Mouse (Mus musculus): ENCODE measurements around the gene Ftl1-ps1. TPM values are rescaled to one million over a fixed set of nuclear protein-coding genes. Genes with fewer than 3 reads are reported as not detected.

Ftl1-ps1 gene
- total and polyA plus RNA-seq, 3 experiments, result 947 to 2,868 (median 1,319) TPM

DNA sequence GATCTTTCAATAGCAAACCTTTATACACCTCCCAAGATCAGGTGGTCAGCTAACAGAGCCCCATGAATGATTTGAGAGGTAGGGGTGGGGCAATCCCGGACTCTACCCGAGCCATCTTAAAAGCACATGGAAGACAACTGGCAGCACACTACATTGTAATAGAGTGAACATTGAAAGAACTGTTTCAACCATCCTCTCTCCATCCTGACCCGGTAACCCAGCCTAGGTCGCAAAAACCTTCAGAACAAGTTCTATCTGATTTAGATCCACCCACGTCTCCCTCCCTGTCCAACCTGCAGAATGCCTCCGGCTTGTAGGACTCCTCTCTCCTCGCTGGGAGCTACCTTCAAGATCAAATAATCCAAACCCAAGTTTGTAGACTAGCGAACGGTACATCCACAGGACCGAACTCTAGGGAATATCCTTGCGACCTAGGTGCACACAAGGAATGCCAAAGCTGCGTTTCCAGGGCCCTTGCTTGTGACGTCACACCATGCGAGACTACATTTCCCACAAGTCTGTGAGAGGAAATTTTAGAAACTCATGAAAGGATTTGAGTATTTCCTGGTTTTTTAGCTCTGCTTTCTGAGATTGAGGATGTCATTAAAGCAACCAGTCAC, 9.0 kb upstream of the Ftl1-ps1 start, which contains the start of gene Zfp72:
Gene Zfp72 (minus strand): TSS at position 466 of the 620 bp plus-strand sequence.
- Histone ChIP-seq H3K9me3 (replicated peaks; ENCODE audit: low read length) (no peaks in the 10 kb centered on the region), H3K4me3 (replicated peaks in 1 of 3; ENCODE audit: low read depth in 2 of 3, low read length in 2 of 3, poor library complexity in 1 of 3) (peak within 1 kb of the TSS; percentile 55 to 87 (median 73)), H3K79me2 (replicated peaks; ENCODE audit: control insufficient read depth, extremely low read depth, insufficient read depth, poor library complexity, severe bottlenecking) (no peaks in the 10 kb centered on the region), H3K4me2 (ENCODE audit: insufficient read depth, low read depth, poor library complexity, severe bottlenecking) (no peak within 1 kb of the TSS), H3K4me1 (ENCODE audit: control insufficient read depth in 1 of 2, insufficient read depth in 2 of 2) (peaks cover 0 to 4% of the 10 kb centered on the region in 2 experiments; a peak in 2 of 4 replicates), H3K27me3 (replicated peaks) (no peaks in the 10 kb centered on the region), H3K36me3 (replicated peaks in 1 of 2; ENCODE audit: control insufficient read depth in 1 of 2, insufficient read depth in 1 of 2, low read length in 1 of 2) (no peaks in the 10 kb centered on the region), H3K27ac (ENCODE audit: insufficient read depth, low read depth) (no peak within 1 kb of the TSS), H3K9ac (ENCODE audit: insufficient read depth, low read depth) (peak within 1 kb of the TSS; percentile 26; the same call in 1 of the 2 replicates)
- TF ChIP-seq E2F4 (IDR thresholded peaks at IDR 0.05; ENCODE audit: insufficient replicate concordance, low read depth, low read length), result no peak
- TF ChIP-seq ZMIZ1 (IDR thresholded peaks at IDR 0.05; ENCODE audit: low read depth, low read length), result no peak
- no peak for TF ChIP-seq JUN (IDR thresholded peaks at IDR 0.05; ENCODE audit: insufficient read depth, low read depth, low read length)
- TF ChIP-seq POLR2A (IDR thresholded peaks at IDR 0.05; ENCODE audit: low read depth, low read length), result 0 out of 2 replicates have a peak, but pooled peaks have one; percentile 22
- no peak for TF ChIP-seq MEF2A (IDR thresholded peaks at IDR 0.05; ENCODE audit: borderline replicate concordance, low read depth, low read length)
- peak; percentile 73 for TF ChIP-seq ELF1 (IDR thresholded peaks at IDR 0.05; ENCODE audit: low read depth, low read length)
- TF ChIP-seq MAFK (IDR thresholded peaks at IDR 0.05; ENCODE audit: insufficient replicate concordance, low read length), result no peak
- peak; percentile 74 for TF ChIP-seq MXI1 (IDR thresholded peaks at IDR 0.05; ENCODE audit: low read depth, low read length)
- TF ChIP-seq ZNF384 (IDR thresholded peaks at IDR 0.05; ENCODE audit: low read depth, low read length), result no peak
- no peak for TF ChIP-seq CHD1 (IDR thresholded peaks at IDR 0.05; ENCODE audit: low read depth, low read length)
- TF ChIP-seq NELFE (IDR thresholded peaks at IDR 0.05; ENCODE audit: low read depth, low read length), result no peak
- no peak for TF ChIP-seq BHLHE40 (IDR thresholded peaks at IDR 0.05; ENCODE audit: low read depth, low read length)
- TF ChIP-seq CHD2 (IDR thresholded peaks at IDR 0.05; ENCODE audit: low read length), result no peak
- peak; percentile 49; the same call in 1 of the 2 replicates for TF ChIP-seq TBP (conservative IDR thresholded peaks at IDR 0.05; ENCODE audit: low read depth, low read length)
- TF ChIP-seq JUND (conservative IDR thresholded peaks at IDR 0.05; ENCODE audit: low read depth, low read length), result no peak
- no peak for TF ChIP-seq MYC (IDR thresholded peaks at IDR 0.05; ENCODE audit: low read depth, low read length)
- peak; percentile 76; the same call in 1 of the 2 replicates for TF ChIP-seq SIN3A (IDR thresholded peaks at IDR 0.05; ENCODE audit: low read length)
- TF ChIP-seq HCFC1 (IDR thresholded peaks at IDR 0.05; ENCODE audit: low read depth, low read length), result peak; percentile 91
- peak; percentile 56; the same call in 1 of the 2 replicates for TF ChIP-seq KAT2A (IDR thresholded peaks at IDR 0.05; ENCODE audit: insufficient replicate concordance, low read length)
- TF ChIP-seq GABPA (IDR thresholded peaks at IDR 0.05; ENCODE audit: insufficient replicate concordance, low read depth, low read length), result no peak
- TF ChIP-seq PAX5 (IDR thresholded peaks at IDR 0.05; ENCODE audit: low read length), result no peak
- no peak for TF ChIP-seq EP300 (IDR thresholded peaks at IDR 0.05; ENCODE audit: low read length)
- no peak for TF ChIP-seq ZC3H11A (IDR thresholded peaks at IDR 0.05; ENCODE audit: low read depth, low read length)
- no peak for TF ChIP-seq MAZ (IDR thresholded peaks at IDR 0.05; ENCODE audit: low read depth, low read length)
- TF ChIP-seq MAX (IDR thresholded peaks at IDR 0.05; ENCODE audit: low read length), result peak; percentile 37; the same call in 1 of the 2 replicates
- TF ChIP-seq ZKSCAN1 (IDR thresholded peaks at IDR 0.05; ENCODE audit: borderline replicate concordance, low read depth, low read length), result no peak
- no peak for TF ChIP-seq IRF4 (IDR thresholded peaks at IDR 0.05; ENCODE audit: low read depth, low read length)
- dilution Hi-C loops (cut with MboI; ENCODE audit: extremely low pct_ligation_motif_present, extremely low pct_unique_long_range_greater_than_20kb, low sequenced_read_pairs) (no loop called here), in situ Hi-C loops (cut with MboI; ENCODE audit: low pct_ligation_motif_present, low pct_unique_long_range_greater_than_20kb, low sequenced_read_pairs) (no loop called here)
- peak; percentile 73 for DNase-seq (ENCODE audit: extremely low read depth)
